Mouse (Mus musculus) lung, postnatal 0 days (tissue): Measurements from ENCODE around the gene Nbea.

Source experiments
- CTCF ChIP-seq: IDR thresholded peaks from 2 replicates; pipeline ENCODE4 v1.5.1; 2016; ENCODE audit warnings: antibody characterized with exemption, mild to moderate bottlenecking
- EP300 ChIP-seq: IDR thresholded peaks from 2 replicates; pipeline ENCODE4 v1.6.1; 2016; ENCODE audit warnings: antibody characterized with exemption, mild to moderate bottlenecking, control low read depth

- TF ChIP-seq CTCF = no peak
- no peak for TF ChIP-seq EP300
Measured at GRCm38 (mm10) chr3:55750445-55751065, 432.9 kb downstream of the Nbea start.
